ENCODE assay signal across 1 mouse cellular context in the genomic region with DNA sequence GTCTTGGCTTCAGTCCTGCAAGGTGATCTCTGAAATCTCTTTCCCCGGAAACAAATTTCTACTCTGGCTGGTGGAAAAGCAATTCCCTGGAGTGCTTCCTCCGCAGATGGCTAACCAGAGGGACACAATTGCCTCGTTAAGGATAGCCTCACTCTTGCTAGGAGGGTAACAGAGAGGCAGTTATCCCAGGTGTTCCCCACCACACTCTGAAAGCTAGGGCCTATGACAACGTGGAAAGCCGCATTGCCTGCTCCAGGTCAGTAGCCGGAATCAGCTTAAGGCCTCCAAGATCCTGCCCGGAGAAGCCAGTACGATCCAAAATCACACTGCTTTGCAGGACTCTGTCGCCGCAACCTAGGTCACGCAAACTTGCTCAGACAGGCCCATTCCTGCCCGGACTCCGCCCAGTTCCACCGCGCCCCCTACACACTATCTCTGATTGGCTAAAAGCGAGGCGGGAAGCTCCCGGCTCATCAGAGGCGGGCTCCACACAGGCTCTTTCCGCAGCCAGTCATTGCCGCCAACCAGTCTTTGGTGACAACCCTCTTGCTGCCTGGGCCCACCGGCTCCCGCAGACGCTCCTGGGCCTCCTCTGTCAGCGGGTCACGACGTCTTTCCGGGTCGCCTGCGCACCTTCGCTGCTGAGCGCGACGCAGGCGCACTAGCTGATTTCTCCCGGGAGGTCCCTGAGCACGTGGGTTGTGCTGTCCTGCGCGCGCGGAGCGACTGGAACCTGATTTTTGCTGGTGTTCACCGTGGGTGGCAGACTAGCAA.
TF ChIP-seq lines count a peak whose summit lies in the region.

A gene (plus strand): TSS at position 574 of the 774 bp plus-strand sequence.

TF ChIP-seq in CH12.LX, 34 proteins besides CTCF, POLR2A, EP300 and RAD21 (continued from another document):
- TF ChIP-seq NRF1 (IDR thresholded peaks at IDR 0.05; ENCODE audit: low read depth, low read length) (peak; percentile 97), ZKSCAN1 (IDR thresholded peaks at IDR 0.05; ENCODE audit: borderline replicate concordance, low read depth, low read length) (no peak), MAX (IDR thresholded peaks at IDR 0.05; ENCODE audit: low read length) (peak; percentile 98), SMC3 (IDR thresholded peaks at IDR 0.05; ENCODE audit: low read depth, low read length) (no peak), POLR2AphosphoS2 (IDR thresholded peaks at IDR 0.05; ENCODE audit: low read depth, low read length) (no peak), USF1 (IDR thresholded peaks at IDR 0.05; ENCODE audit: low read depth, low read length) (peak; percentile 75), MAFK (IDR thresholded peaks at IDR 0.05; ENCODE audit: insufficient replicate concordance, low read length) (no peak), PAX5 (IDR thresholded peaks at IDR 0.05; ENCODE audit: low read length) (no peak), MAZ (IDR thresholded peaks at IDR 0.05; ENCODE audit: low read depth, low read length) (no peak), SIN3A (IDR thresholded peaks at IDR 0.05; ENCODE audit: low read length) (peak; percentile 63; the same call in 1 of the 2 replicates), NELFE (IDR thresholded peaks at IDR 0.05; ENCODE audit: low read depth, low read length) (peak; percentile 75), JUND (conservative IDR thresholded peaks at IDR 0.05; ENCODE audit: low read depth, low read length) (no peak), TBP (conservative IDR thresholded peaks at IDR 0.05; ENCODE audit: low read depth, low read length) (no peak), HCFC1 (IDR thresholded peaks at IDR 0.05; ENCODE audit: low read depth, low read length) (peak; percentile 79), GABPA (IDR thresholded peaks at IDR 0.05; ENCODE audit: insufficient replicate concordance, low read depth, low read length) (no peak), E2F4 (IDR thresholded peaks at IDR 0.05; ENCODE audit: insufficient replicate concordance, low read depth, low read length) (peak; percentile 67; the same call in 1 of the 2 replicates), ETS1 (conservative IDR thresholded peaks at IDR 0.05; ENCODE audit: low read depth, low read length) (no peak), CHD1 (IDR thresholded peaks at IDR 0.05; ENCODE audit: low read depth, low read length) (no peak), BHLHE40 (IDR thresholded peaks at IDR 0.05; ENCODE audit: low read depth, low read length) (peak; percentile 66), MYC (IDR thresholded peaks at IDR 0.05; ENCODE audit: low read depth, low read length) (peak; percentile 98), ZC3H11A (IDR thresholded peaks at IDR 0.05; ENCODE audit: low read depth, low read length) (no peak)
